Mouse (Mus musculus) brain, embryonic 18.5 days (tissue): Measurements from ENCODE around the gene Satb2.

ENCODE experiments used
- DNase-seq: peaks from one replicate; pipeline ENCODE4 v3.0.0-alpha.2; 2012; ENCODE audit warnings: low read depth, low spot score

The Satb2 gene

GRCm38 (mm10) chr1:56933821-56934220 lies 44.6 kb downstream of the Satb2 start:
- no peak for DNase-seq

DNA sequence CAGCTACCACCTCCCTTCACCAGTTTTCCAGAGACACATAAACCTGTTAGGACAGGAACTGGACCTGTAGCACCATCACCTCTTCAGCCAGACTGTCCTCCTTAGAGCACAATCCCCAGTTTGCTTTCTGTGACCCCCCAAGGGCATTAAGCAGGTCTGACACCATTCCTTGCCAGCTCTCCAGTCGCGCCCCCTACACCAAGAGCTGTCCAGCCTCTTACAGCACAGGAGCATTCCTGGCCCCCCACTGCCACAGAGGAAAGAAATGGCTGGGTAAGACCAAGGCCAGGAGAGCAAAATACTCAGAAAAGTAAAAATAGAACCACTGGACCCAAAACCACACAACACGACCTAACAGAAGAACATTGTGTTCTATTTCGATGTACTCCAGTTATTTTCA lies 48.4 kb downstream of the Satb2 start:
- no peak for DNase-seq

GRCm38 (mm10) chr1:56928731-56929130 lies 49.7 kb downstream of the Satb2 start:
- peak; percentile 45 for DNase-seq

GRCm38 (mm10) chr1:56920472-56920871 lies 58.0 kb downstream of the Satb2 start:
- DNase-seq, result peak; percentile 28

GRCm38 (mm10) chr1:56914279-56914678 lies 64.2 kb downstream of the Satb2 start:
- no peak for DNase-seq

GRCm38 (mm10) chr1:56900706-56901287 lies 77.7 kb downstream of the Satb2 start:
- DNase-seq, result no peak

GRCm38 (mm10) chr1:56900187-56900586 lies 78.3 kb downstream of the Satb2 start:
- peak; percentile 57 for DNase-seq

- no peak for DNase-seq
These were observed 79.6 kb downstream of the Satb2 start for GRCm38 (mm10) chr1:56898606-56899396.

DNA sequence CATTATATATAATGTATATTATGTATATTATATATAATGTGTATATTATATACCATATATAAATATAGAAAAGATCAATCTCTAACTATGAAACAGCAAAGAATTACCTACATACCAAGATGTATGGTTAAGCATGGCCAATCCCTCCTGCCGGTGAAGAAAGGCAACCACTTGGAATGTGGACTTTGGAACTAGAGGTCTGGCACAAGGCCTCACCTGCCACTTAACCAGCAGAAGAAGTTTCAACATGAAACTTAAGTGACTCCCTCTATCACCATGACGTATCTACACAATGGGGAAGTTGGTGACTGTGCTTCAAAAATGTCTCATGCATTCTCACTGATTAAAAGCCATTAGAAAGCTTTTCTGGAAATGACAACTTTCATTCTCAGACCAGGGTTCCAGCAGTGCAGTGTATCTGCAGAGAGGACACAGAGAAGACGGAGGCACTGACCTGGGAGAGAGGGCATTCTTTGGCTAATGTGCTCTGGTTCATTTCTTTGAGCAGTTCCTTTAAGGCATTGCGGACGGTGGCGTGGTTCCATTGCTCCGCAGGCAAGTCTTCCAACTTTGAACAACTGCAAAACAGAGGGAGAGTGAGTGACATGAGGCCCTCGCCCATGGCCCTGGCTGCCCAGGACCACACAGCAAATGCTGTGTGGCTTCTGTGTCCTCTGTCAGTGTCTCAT lies 80.8 kb downstream of the Satb2 start:
- DNase-seq, result no peak

DNA sequence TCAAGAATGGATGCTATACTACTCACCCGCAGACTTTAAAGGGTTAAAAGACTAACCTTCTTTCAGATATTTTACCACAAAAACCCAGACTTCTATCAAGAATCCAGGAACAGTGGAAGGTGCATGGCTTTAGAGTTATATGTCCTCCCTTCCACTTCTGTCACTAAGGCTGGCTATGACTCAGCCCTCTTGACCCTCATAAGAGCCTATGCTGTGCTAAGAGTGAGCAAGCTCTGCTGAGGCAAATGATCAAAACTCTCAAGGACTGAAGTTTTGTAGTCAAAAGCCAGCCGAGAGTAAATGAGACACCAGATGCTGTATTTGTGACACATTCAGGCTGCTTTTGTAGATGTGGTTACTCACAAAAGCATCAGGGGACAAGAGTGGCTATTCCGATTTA lies 81.8 kb downstream of the Satb2 start:
- no peak for DNase-seq

GRCm38 (mm10) chr1:56892766-56893165 lies 85.7 kb downstream of the Satb2 start:
- DNase-seq, result no peak

DNA sequence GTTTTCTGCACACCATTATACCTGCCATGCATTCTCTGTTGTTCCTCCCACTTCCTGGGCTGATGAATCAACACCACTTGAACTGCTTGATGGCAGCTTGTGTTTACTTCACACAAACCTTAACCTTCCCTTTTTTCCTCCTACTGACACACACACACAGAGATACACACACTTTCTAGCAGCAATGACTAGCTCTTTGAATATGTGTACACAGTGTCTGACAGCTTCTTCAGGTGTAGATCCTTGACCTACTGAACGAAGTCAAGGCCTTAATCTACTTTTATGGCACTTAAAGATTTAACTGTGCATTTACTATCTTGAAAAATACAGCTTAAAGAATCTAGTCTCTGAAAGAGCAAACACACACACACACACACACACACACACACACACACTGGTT lies 89.5 kb downstream of the Satb2 start:
- no peak for DNase-seq

DNA sequence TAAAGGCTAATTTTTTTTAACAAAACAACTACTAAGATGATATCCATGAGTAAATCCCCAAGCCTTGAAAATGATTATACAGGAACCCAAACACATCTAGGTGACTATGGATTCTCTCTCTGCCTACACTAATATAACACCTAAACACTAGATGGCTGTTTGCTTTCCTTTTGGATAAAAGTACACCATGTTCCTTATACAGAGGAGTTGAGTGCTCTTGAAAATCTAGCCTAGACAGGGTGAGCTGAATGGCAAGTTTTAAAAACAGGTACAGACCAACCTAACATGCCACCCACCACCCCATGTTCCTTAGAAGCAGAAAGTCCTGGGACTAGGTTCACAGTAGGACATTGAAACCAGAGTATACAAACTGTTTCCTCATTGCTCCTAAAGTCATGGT lies 90.9 kb downstream of the Satb2 start:
- no peak for DNase-seq

DNA sequence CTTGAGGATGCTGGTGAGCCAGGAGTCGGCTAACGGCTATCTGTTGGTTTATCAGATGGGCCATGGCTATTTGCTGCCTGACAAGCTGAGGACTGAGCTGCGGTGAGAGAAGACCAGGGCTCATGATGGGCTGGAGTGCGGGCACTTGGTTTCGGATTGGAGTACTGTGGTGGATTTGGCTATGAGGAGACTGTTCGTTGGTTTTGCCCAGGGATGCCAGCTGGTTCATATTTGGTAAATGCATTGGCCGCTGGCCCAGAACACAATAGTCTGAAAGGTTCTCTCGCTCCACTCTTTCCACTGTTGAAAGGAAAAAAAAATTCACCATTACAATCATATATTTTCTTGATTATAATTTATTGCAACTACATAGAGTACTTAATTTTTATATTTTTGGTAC lies 107.0 kb downstream of the Satb2 start:
- DNase-seq, result no peak

DNA sequence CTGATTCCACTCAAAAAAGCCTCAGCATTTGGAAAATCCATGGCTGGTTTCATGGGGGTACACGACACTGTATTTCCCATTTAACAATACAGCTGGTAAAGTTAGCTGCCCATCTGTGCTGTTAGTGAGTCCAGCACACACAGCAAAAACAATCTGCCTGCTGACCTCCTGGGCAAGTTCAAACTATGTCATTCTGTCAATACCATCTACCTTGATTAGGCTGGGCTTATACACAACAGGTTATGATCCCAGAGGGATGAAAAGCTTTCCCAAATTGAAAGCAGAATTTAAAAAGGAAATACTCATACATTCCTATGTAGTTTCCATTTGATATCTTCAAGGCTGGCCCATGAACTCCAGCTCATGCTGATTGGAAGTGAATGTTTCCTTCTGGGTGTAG lies 113.2 kb downstream of the Satb2 start:
- DNase-seq, result no peak

DNA sequence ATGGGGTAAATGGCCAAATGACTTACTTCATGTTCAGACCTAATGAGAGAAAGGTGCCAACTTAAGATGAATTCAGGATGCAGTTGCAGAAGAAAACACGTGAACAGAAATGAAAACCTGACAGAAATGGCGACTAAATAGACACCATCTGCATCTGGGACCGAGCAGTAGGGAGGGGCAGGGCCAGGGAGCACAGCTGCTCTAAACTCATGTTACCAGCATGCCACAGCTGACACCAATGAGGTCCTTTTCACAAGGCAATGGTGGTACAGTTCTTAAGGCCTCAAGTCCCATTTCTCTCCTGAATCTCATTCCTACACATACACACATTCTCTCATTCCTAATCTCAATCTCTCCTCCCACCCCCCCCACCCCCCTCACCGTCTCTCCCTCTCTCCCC lies 115.7 kb downstream of the Satb2 start:
- DNase-seq, result no peak

- no peak for DNase-seq
These were observed 121.2 kb downstream of the Satb2 start for GRCm38 (mm10) chr1:56857202-56857601.

DNA sequence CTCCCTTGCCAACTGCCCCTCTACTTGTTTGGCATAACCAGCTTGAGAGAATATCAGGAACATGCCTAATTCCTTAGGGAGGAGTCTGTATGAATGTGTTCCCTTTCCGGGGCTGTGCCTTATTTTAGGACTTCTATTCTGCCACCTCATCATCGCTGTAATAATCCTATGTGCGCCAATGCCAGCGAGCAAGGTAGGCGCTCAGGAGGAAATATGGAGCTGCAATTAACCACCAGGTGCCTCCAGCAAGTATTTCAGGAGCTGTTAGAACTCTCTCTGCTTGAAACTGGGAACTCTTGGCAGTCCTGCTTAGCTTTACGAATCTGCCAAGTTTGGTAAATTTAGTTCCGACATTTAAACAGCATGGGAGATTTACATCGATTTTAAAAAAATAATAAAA lies 128.0 kb downstream of the Satb2 start:
- DNase-seq, result no peak

GRCm38 (mm10) chr1:56846358-56846757 lies 132.1 kb downstream of the Satb2 start:
- DNase-seq, result no peak

- no peak for DNase-seq
These were observed 132.8 kb downstream of the Satb2 start for GRCm38 (mm10) chr1:56845523-56846118.

DNA sequence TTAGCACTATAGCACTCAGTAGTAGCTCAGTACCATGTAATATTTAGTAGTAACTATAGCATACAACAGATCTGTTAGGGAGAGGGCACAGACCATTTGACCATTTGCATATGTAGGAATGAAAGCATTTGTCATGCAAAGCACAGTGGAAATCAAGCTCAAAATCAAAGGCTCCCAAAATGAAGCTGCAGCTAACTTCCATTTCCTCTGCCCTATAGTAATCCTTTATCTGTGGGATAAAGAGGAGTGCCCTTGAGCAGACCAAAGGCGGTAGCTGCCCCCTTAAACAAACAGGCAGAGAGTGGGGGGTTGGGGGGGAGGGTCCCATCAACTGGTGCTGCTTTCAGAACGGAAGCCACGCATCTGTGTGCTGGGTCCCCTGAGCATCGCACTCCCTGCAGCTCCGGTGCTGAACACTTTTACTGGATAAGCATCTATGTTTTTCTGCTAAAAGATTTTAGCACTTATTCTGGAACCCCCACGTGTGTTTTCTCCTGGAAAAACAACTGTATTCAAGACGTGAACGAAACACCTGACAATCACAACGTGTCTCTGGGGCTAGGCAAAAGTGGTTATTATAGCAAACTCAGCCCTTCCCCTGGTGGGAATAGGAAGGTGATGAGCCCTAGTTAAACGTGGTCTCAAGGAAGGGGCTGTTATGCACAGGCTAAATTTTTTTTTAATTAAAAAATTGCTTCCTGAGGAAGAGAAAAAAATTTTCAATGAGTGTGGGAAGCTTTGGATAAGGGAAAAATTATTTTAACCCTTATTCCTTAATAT lies 133.7 kb downstream of the Satb2 start:
- no peak for DNase-seq

DNA sequence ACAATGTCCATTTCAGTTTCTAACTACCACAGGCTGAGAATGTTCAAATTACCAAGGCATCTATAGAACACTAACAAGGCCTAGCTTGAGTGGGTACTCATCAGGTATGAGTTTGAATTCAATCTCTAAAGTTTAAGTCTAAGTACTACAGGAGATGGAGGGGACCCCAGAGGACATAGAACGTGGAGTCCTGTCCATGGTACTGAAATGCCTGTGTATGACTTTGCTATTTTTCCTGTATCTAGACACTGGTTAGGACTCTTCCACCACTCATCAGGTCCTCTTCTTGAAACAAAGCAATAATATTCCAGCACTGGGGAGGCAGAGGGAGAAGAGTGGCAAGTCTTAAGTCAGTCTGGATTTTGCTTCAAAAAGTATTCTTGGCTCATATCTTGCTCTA lies 139.5 kb downstream of the Satb2 start:
- DNase-seq, result no peak
